8 mouse cellular contexts compared by ENCODE assay signal in the genomic region with DNA sequence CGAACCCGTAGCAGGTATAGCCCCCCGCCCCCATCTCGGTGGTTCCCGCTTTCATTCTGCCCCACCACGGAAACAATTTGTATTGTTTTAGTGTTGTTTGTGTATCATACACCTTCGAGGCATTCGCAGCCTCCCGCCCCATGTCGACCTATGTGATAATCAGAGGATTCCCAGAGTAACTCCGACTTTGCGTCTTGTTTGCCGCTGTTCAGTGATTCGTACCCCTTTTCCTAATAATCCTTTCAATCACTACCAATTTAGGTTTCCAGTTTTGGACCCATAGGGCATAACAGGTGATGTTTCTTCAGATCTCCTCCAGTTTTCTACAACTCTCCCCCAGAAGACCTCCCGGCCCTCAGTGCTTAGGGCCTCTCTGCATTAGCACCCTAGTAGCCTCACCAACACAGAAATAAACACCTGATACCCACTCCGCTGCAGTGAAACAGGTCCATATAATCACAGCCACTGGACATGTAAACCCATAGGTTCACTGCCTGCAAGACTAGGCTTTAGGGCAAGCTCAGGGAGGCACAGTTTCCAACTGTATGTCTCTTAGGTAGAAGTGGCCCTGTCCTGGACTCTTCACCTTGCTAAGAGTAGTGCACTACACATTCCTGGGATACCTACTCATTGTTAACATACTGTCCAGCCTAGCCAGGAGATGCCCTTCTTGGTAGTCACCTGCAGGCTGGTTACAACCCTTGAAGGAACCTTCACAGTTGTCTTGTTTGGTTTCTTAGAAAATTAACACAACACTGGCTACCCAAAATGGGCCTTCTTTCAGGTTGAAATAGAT. TPM values are rescaled to one million over a fixed set of nuclear protein-coding genes. Genes with fewer than 3 reads are reported as not detected.
A peak's percentile ranks its signal among the peaks of the same experiment; 100 is the strongest.
DNase-seq lines count a peak whose midpoint lies in the region; ATAC-seq and TF ChIP-seq lines count a peak whose summit lies in the region.

No protein-coding gene starts in this region.

- ATAC-seq in embryonic facial prominence, embryonic 12.5 days (ENCODE audit: insufficient number of reproducible peaks, insufficient read depth, low FRiP score, low TSS enrichment), result no peak
- peak; percentile 44; the same call in 1 of the 2 replicates for ATAC-seq in intestine, embryonic 15.5 days
- ATAC-seq in midbrain, embryonic 16.5 days, result no peak

- H3K36me3 ChIP-seq in embryonic facial prominence, embryonic 12.5 days, result no peaks in the 10 kb centered on the region
- H3K36me3 ChIP-seq in intestine, embryonic 15.5 days, result no peaks in the 10 kb centered on the region
- no peaks in the 10 kb centered on the region for H3K36me3 ChIP-seq in midbrain, embryonic 16.5 days (ENCODE audit: control insufficient read depth, insufficient read depth, low read length)

- H3K4me1 ChIP-seq in embryonic facial prominence, embryonic 12.5 days, result peaks cover 5% of the 10 kb centered on the region
- H3K4me1 ChIP-seq in intestine, embryonic 15.5 days (replicated peaks), result peaks cover 6% of the 10 kb centered on the region; the same call in 1 of the 2 replicates
- peaks cover 8% of the 10 kb centered on the region for H3K4me1 ChIP-seq in midbrain, embryonic 16.5 days (ENCODE audit: control insufficient read depth, insufficient read depth, low read length)

- H3K27me3 ChIP-seq in embryonic facial prominence, embryonic 12.5 days, result no peaks in the 10 kb centered on the region
- no peaks in the 10 kb centered on the region for H3K27me3 ChIP-seq in intestine, embryonic 15.5 days (replicated peaks)
- no peaks in the 10 kb centered on the region for H3K27me3 ChIP-seq in midbrain, embryonic 16.5 days (ENCODE audit: control insufficient read depth, insufficient read depth, low read depth, low read length)

- no peaks in the 10 kb centered on the region for H3K9me3 ChIP-seq in embryonic facial prominence, embryonic 12.5 days
- no peaks in the 10 kb centered on the region for H3K9me3 ChIP-seq in intestine, embryonic 15.5 days
- no peaks in the 10 kb centered on the region for H3K9me3 ChIP-seq in midbrain, embryonic 16.5 days (replicated peaks; ENCODE audit: control insufficient read depth, low read length, poor library complexity, severe bottlenecking)

- peak overlapping the region; percentile 81 for H3K27ac ChIP-seq in left cerebral cortex, adult 2 months
- no peak overlapping the region for H3K27ac ChIP-seq in embryonic facial prominence, embryonic 12.5 days
- no peak overlapping the region for H3K27ac ChIP-seq in intestine, embryonic 15.5 days
- peak overlapping the region; percentile 88; the same call in 1 of the 2 replicates for H3K27ac ChIP-seq in midbrain, embryonic 16.5 days (ENCODE audit: low read length)

- peak overlapping the region; percentile 64 for H3K4me2 ChIP-seq in embryonic facial prominence, embryonic 12.5 days (replicated peaks)
- H3K4me2 ChIP-seq in intestine, embryonic 15.5 days (replicated peaks), result peak overlapping the region; percentile 83
- peak overlapping the region; percentile 86 for H3K4me2 ChIP-seq in midbrain, embryonic 16.5 days (ENCODE audit: low read length)

- H3K4me3 ChIP-seq in left cerebral cortex, adult 2 months, result peak overlapping the region; percentile 91
- peak overlapping the region; percentile 76 for H3K4me3 ChIP-seq in embryonic facial prominence, embryonic 12.5 days
- H3K4me3 ChIP-seq in intestine, embryonic 15.5 days (replicated peaks), result peak overlapping the region; percentile 82
- H3K4me3 ChIP-seq in midbrain, embryonic 16.5 days (ENCODE audit: low read depth, low read length), result peak overlapping the region; percentile 78

- peak overlapping the region; percentile 82 for H3K9ac ChIP-seq in embryonic facial prominence, embryonic 12.5 days
- peak overlapping the region; percentile 87 for H3K9ac ChIP-seq in intestine, embryonic 15.5 days
- H3K9ac ChIP-seq in midbrain, embryonic 16.5 days (ENCODE audit: low read depth, low read length), result peak overlapping the region; percentile 86

- no peak for TF ChIP-seq CTCF in left cerebral cortex, adult 2 months (IDR thresholded peaks at IDR 0.05)

- 5% methylated on average over 16 of the region's 16 CpGs for WGBS in embryonic facial prominence, embryonic 12.5 days
- 5% methylated on average over 16 of the region's 16 CpGs for WGBS in intestine, embryonic 15.5 days
- 6% methylated on average over 16 of the region's 16 CpGs for WGBS in midbrain, embryonic 16.5 days

- intact Hi-C loops in left cerebral cortex, adult 2 months (cut with DNase I), result loop anchor here (2.0 kb wide), 2 partner anchors 44 to 180 kb away; partner anchors contain the start of genes Ccdc18, Dr1 and Tmed5
- intact Hi-C loops in left cerebral cortex, postnatal 36 days (cut with DNase I), result loop anchor here (5.0 kb wide), 1 partner anchor 181 kb away; the partner anchor contains the start of genes Ccdc18 and Tmed5

- DNase-seq in left cerebral cortex, adult 2 months (ENCODE audit: extremely low spot score in 1 of 2, low spot score in 2 of 2), result no peak
- DNase-seq in left cerebral cortex, postnatal 36 days (ENCODE audit: low spot score in 2 of 2), result no peak
- no peak for DNase-seq in right cerebral cortex, postnatal 36 days (ENCODE audit: low spot score in 2 of 2)
- DNase-seq in ovary, postnatal 36 days (ENCODE audit: low spot score), result no peak
- DNase-seq in adrenal gland, postnatal 25 days, result no peak

RNA-seq across cellular contexts. Expression of gene Pigg, which starts 0.9 kb away (rescaled TPM):
- 10 to 100 TPM; 13.1 to 14.1 TPM for total RNA-seq in left cerebral cortex, adult 2 months (2021)
- total RNA-seq in left cerebral cortex, postnatal 36 days (2021), result 10 to 100 TPM; 10.8 to 13.2 TPM
- 6.2 and 6.9 TPM in 2 replicates for polyA plus RNA-seq in embryonic facial prominence, embryonic 12.5 days (2016; fragmentation: Nextera tagmentation; extraction: Ambion mirVana)
- polyA plus RNA-seq in intestine, embryonic 15.5 days (2015; fragmentation: Nextera tagmentation; extraction: Ambion mirVana), result 7.5 and 7.7 TPM in 2 replicates
- polyA plus RNA-seq in midbrain, embryonic 16.5 days (2015; fragmentation: Nextera tagmentation; extraction: Ambion mirVana), result 5.5 and 6.6 TPM in 2 replicates
- 12.1 and 13.8 TPM in 2 replicates for total RNA-seq in adrenal gland, postnatal 25 days (2021)

RNA-seq across cellular contexts. Expression of gene Dr1, which starts 44.6 kb away (rescaled TPM):
- total RNA-seq in left cerebral cortex, adult 2 months (2021), result 10 to 100 TPM; 33.9 to 34.8 TPM
- 10 to 100 TPM; 32.0 to 32.2 TPM for total RNA-seq in left cerebral cortex, postnatal 36 days (2021)
- 47.6 and 51.8 TPM in 2 replicates for polyA plus RNA-seq in embryonic facial prominence, embryonic 12.5 days (2016; fragmentation: Nextera tagmentation; extraction: Ambion mirVana)
- 40.2 and 44.1 TPM in 2 replicates for polyA plus RNA-seq in intestine, embryonic 15.5 days (2015; fragmentation: Nextera tagmentation; extraction: Ambion mirVana)
- polyA plus RNA-seq in midbrain, embryonic 16.5 days (2015; fragmentation: Nextera tagmentation; extraction: Ambion mirVana), result 46.4 and 50.9 TPM in 2 replicates
- 31.9 and 35.2 TPM in 2 replicates for total RNA-seq in adrenal gland, postnatal 25 days (2021)

RNA-seq across cellular contexts. Expression of gene Gm42517, which starts 54.5 kb away (rescaled TPM):
- 10 to 100 TPM; 59.8 to 70.1 TPM for total RNA-seq in left cerebral cortex, adult 2 months (2021)
- total RNA-seq in left cerebral cortex, postnatal 36 days (2021), result 10 to 100 TPM; 62.2 to 69.6 TPM
- polyA plus RNA-seq in embryonic facial prominence, embryonic 12.5 days (2016; fragmentation: Nextera tagmentation; extraction: Ambion mirVana), result not detected in 2 replicates
- polyA plus RNA-seq in intestine, embryonic 15.5 days (2015; fragmentation: Nextera tagmentation; extraction: Ambion mirVana), result 0.08 TPM in 1 of 2 replicates, not detected in the other
- polyA plus RNA-seq in midbrain, embryonic 16.5 days (2015; fragmentation: Nextera tagmentation; extraction: Ambion mirVana), result 2.2 and 2.6 TPM in 2 replicates
- 1.8 and 2.0 TPM in 2 replicates for total RNA-seq in adrenal gland, postnatal 25 days (2021)

Comparison
In these comparisons a context has a peak if more than half of its experiments do, and no peak if none do; other contexts are left out.
1. H3K27ac ChIP-seq: peak in left cerebral cortex, adult 2 months (single experiment) and midbrain, embryonic 16.5 days (single experiment); none in embryonic facial prominence, embryonic 12.5 days (single experiment) and intestine, embryonic 15.5 days (single experiment).
2. RNA of gene Gm42517, which starts 54.5 kb away (total RNA-seq): 59.8 to 70.1 TPM in left cerebral cortex, adult 2 months and 62.2 to 69.6 TPM in left cerebral cortex, postnatal 36 days; 1.8 to 2.0 TPM in adrenal gland, postnatal 25 days; every median in the first group is over 10 times any median in the second.
3. Peak in every context shown above with its lines, with median percentiles within 50 percentile points of each other: H3K4me3 ChIP-seq, H3K4me2 ChIP-seq and H3K9ac ChIP-seq.